Mouse (Mus musculus): ENCODE measurements at regions not wholly inside any gene's neighbourhood (a gene's known extent, or its start where the extent isn't known, plus 50 kb on each side); places are given as distances from the start of the nearest gene placed in this dataset.

DNA sequence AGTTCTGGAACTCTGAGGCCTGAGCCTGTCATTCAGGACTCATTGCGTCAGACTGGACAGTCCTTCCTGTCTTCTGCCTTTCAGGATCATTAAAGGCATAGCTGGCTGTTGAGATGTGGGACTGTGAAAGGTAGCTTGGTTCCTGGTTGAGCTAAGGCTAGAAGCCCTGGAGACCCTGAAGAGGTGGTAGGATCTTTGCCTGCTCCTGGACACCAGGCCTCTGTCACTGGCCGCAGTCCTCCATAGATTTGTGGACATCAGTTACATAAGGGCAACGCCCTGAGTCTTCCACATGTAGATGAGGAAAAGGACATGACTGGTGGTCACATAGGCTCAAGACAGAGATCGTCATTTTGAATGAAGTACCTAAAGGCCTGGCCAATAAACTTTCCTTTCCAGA, 127.9 kb downstream of the Opa1 start:
- DNase-seq (ENCODE audit: low spot score): no peak

DNA sequence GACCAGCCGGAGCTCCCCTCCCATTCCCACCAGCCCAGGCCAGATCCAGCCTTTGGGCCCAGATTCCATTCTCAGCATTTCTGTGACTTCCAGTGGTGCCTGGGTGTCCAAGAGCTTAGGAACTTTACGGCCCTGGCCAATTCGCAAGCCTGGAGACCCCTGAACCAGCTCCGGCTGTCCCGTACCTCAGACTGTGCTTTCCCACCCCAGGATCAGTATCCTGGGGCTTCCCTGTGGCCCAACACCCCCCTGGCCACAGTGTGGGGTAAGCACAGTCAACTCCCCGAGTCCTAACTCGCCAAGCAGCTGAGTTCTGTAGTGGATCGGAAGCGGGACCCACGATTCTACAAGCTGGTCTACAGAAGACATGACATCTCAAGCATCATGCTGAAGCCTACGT, 128.5 kb downstream of the Opa1 start:
- DNase-seq (ENCODE audit: low spot score): no peak

DNA sequence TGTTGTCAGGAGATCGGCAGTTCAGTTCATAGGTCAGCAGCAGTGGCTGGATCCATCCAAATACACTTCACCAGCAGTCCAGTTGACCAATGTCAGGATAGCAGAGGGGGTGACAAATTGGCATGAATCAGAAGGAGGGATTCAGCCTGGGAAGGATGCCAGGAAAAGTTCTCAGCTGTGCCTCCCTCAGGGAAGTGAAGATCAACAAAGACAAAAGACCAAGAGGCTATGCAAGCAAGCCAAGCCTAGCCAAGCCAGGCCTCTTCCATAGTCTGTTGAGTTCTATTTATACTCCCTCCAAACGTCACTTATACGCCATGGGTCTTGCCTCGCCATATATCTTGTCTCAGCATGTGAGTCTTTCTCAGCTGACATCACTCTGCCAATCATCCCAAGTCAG, 129.9 kb downstream of the Opa1 start:
- DNase-seq (ENCODE audit: low spot score): no peak

DNA sequence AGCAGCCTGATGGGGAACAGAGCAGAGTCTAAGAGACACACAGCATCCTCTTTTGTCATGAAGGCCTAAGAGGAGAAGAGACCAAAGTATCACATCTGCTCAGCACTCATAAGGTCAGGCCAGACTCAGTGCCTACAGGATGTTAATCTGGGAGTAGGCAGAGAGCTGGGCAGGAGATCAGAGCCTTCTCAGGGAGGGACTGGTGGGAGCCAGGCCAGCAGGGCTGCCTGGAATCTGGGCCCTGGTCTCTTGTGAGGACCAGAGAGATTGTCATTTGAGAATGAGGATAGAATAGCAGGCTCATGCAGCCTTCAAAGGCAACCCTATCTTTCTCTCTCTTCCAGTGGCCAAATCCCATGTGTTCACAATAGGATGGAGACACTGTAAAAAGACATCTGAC, 132.3 kb downstream of the Opa1 start:
- no peak for DNase-seq (ENCODE audit: low spot score)

DNA sequence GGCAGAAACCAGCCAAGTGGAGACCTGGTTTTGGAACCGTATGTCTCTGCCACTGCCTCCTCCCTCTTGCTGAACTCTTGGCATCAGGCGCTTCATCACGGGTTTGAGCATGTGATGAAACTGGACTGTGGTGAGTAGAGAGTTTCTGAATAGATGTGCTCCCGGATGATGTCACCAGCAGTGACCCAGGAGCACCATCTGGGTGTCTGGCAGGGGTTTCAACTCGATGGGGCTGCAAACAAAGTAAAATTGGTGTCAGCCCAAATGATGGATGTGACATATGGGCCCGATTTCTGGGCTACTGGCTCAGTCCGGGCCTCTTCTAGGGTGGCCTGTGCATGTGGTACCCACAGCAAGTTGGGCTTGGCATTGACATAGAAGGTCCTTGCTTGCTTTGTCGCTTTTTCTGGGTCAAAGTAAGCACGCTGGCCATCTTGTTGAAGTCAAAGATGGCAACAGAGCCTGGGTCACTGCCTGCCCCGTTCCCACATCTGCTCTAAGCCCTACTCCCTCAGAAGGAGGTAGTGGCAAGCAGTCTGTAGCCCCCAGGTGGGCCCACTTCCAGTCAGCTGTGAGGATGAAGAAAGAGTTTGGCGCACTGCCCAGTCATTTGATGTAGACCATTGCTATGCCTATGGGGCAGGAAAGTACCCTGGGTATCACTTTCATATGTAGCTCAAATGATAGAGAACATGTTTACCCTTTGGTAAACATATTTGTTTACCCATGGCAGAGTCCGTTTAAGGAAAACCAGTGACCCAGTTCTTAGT, 133.0 kb downstream of the Opa1 start:
- no peak for DNase-seq (ENCODE audit: low spot score)

DNA sequence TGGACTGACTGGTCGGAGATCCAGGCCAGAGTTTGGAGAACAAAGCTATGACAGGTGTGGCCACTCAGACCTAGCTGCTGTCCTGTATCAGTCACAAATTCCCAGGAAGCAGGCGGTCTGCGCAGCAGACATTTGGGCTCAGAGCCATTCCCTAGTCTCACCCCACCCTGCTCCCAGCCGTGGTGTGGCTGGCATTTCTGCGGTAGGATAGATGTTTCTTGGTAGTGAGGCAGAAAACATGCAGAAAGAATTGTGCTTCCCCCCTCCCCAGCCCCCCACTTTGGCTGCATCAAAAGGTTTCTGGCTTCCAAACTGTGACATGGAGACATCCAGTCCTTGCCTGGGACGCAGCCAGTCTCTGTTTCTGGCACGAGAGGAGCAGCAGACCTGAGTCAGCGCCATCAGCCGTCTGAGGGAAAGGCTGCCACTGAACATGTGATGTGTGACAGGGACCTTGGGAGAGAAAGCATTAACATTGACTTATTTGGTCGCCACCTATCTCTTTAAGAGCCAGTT, 135.5 kb downstream of the Opa1 start:
- DNase-seq (ENCODE audit: low spot score): no peak

DNA sequence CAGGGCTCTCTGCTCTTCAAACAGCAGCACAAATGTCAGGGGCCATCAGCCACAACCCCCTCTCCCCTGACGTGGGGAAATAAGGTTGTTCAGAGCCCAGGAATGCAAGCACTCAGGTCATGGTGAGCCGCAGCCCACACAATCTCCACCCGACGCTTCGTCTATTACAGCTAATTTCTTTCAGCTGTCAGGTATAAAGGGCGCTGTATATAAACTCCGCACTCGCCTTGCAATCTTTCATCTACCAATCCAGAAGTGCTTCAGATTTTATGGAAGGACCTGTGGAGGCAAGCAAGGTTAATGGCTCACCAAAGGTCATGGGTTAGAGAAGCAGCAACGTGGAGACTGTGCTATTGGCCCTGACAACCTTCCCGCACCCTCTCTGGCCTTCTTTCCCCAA, 139.8 kb downstream of the Opa1 start:
- no peak for DNase-seq (ENCODE audit: low spot score)

DNA sequence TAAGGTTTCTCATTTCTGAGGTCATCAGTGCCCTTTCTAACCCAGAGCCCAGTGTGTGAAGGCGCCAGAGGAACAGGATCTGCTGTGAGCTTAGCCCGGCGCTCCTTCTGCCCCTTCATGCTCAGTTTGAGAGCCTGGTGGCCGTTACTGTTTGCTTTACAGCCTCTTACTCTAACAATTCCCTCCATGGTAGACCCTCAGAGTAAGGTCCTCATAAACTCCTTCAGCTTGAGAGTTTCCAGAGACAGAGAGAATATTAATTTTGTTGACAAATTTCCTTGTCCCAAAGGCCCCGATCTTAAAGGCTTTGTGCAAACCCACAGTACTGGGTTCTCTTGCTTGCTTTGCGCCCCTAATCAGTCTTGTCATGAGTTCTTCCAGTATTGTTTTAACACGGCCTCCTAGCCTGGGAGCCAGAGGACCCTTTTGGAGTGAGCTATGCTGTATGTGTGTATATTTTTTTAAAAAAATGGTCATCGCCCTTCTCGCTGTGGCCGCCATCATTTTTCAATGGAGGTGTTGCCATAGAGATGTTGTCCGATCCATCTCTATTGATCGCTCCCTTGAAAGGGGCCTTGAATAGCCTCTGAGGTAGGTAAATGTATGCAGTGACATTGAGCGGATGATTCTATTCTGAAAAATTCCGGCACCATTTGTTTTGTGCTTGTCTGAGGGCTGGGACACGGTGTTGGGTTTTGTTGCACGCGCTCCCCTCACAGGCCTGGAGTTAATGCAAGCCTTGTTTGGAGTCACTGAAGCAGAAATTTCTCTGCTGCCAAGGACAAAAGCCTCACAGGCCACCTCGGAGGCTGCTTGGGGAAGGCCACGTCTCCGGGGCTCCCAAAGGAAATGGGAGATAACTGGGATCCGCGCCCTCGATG, 140.7 kb downstream of the Opa1 start:
- no peak for DNase-seq (ENCODE audit: low spot score)

DNA sequence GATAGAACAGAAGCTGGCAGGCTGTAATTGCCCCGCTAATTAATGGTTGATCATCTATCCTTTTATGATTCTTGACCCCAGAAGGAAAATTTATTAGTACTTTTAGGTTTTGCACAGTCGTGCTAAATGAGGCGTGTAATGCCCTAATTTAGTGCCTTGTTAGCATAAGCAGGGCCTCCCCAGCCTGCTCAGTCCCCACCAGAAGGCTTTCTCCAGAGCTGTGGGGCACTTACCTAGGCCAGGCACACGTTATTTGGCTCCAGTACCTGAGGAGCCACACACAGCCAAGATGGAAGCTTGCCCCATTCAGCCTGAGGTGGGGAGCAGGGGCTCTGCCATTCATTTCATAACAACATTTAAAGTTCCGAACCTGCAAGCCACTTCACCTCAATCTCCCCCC, 146.0 kb downstream of the Opa1 start:
- DNase-seq (ENCODE audit: low spot score): no peak

DNA sequence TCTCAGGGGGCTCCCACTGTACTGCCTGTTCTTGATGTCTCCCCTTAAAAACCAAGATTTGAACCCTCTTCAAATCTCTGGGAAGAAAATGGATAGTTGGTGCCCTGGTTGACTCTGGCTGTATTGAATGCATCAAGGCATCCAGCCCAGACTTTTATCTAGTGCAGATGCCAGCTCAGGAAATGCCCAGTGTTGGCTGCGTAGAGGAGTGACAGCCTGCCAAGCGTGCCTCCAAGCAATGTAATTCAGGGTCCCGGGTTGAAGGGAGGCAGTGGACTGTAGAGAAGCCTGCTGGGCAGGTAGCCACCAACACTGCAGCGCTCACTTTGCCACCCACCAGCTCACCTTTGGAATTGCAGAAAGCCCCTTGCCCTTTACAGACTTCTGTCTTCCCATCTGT, 146.4 kb downstream of the Opa1 start:
- no peak for DNase-seq (ENCODE audit: low spot score)

DNA sequence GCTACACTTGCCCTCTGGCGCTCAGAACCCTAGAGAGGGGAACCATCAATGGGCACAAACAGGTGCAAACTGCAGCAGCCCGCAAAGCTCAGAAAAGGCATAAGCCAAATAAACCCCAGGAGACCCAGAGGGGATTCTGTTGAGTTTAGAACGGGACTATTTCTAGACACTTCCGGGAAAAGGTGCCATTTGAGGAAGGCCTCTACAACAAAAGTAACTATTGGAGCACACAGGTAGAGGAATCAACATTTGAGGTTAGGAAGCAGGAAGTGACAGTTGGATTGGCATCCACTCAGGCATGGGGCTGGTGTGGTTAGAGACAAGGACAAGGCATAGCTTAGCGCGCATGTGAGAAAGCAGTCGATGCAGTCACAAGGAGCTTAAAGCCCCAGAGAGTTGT, 148.3 kb downstream of the Opa1 start:
- DNase-seq (ENCODE audit: low spot score): peak; percentile 49

DNA sequence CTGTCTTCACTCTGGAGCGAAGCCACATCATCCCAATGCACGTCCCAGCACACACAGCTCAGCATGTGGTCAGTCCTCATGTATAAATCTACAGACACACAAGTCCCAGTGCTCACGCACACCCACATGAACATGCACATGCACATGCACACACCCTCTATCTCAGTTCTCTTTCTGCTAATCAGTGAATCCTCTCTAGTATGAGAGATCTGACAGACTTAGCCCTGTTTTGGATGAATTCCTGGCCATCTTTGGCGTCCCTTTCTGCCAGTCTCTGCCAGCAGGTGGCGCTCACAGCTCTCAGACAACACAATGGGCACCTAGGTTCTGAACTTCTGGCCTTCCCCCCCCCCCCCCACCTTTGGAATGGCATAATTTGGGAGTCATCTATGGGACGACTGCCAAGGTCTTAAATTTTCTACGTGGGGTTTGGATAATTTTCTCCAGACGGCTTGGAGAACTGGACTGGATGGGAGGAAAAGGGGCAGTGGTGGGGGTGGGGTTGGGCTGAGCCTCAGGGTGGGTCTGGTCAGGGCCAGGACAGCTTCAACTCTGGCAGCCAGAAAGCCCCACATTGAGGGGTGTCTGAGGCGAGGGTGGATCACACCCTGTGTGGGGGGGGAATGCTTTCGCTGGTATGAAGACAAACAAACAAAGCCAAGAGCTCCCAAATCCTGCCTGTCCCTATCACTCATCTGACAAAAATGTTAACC, 149.8 kb downstream of the Opa1 start:
- DNase-seq (ENCODE audit: low spot score): peak; percentile 68

DNA sequence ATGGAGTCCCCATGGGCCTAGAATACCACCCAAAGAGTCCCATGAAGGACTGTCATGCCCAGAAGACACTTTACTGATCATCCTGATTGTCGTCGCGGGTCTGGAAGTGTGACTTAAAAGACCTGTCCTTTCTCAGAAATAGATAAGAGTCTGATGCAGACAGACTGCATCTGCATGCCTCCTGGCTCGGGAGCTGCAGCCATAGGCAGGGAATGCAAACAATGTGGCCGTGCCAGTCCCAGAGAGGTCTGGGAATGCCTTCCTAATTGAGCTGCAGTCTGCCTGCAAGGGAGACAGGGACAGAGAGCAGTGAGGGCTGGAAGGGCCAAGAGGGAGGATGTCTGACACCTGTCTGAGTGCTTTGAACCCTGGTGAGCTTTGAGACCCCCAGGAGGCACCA, 150.9 kb downstream of the Opa1 start:
- no peak for DNase-seq (ENCODE audit: low spot score)

DNA sequence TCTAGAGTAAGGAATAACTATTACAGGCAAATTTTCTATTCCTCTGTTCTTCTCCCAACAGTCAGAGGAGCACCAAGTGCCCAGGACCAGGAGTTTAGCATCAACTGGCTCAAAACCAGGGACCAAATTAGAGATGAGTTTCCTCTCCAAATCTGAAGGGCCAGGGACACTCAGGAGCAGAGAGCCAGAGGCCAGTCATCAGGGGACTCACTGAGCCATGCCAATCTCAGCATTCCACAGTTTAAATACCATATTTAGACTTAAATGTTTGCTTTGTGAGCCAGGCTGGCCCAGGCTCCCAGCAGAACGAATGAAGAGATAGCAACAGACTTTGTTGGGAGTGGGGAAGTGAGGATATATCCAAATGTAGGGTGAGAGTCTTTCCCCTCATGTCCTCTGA, 153.8 kb downstream of the Opa1 start:
- no peak for DNase-seq (ENCODE audit: low spot score)

DNA sequence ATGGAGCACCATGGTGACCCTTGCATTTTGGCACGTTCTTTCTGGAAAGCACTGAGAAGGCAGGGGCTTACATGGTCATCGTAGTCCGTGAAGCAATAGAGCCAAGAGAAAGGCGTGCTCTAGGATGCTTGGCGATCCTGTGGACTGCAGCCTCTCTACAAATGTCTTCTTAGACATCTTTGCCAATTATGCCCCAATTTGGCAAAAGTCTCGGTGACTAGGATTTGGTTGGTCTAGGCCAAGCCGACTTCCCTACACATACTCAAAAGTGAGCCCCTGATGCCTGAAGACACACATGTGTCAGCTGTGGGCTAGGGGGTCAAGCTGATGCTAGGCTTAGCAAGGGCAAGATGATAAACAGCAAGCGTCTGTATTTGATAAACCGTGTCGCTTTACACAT, 154.7 kb downstream of the Opa1 start:
- DNase-seq (ENCODE audit: low spot score): no peak

DNA sequence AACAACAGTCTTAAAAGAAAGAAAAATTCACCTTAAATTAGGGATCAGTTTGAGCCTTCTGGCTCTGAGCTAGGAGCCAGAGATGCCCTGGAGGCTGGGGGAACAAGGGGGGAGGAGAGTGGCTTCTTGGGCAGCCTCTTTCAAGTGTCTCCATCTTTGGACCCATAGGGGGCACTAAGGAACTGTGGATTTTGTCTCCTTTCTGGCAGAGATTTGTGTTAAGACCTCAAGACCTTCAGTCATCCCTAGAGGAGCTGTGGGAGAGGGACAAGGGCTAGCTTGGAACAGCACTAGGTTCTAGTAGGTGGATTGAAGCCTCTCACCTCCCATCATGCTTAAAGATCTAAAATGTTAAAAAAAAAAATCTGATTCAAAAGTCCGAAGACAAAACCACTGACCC, 155.2 kb downstream of the Opa1 start:
- peak; percentile 68 for DNase-seq (ENCODE audit: low spot score)

DNA sequence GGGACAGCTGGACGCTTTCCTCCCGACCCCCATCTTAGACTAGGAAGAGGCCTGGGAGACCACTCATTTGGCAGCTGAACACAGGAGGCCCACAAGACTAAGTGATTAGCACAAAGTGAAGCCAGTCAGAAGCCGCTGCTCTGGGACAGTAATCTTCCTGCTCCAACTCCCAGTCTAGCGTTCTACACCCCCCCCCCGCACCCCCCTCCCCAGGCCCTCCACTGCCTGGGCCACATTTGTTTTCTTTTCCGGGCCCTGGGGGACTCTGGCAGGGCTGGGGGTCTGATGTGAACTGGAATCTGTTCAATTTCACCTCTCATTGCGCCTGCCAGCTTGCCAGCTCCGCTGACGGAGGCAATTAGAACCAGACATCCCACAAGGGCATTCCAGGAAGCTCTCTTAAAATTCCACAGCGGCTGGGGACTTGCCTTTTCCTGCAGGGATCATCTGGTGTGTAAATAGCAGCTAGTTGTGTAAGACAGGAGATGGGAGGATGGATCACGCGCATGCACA, 155.7 kb downstream of the Opa1 start:
- DNase-seq (ENCODE audit: low spot score): no peak

DNA sequence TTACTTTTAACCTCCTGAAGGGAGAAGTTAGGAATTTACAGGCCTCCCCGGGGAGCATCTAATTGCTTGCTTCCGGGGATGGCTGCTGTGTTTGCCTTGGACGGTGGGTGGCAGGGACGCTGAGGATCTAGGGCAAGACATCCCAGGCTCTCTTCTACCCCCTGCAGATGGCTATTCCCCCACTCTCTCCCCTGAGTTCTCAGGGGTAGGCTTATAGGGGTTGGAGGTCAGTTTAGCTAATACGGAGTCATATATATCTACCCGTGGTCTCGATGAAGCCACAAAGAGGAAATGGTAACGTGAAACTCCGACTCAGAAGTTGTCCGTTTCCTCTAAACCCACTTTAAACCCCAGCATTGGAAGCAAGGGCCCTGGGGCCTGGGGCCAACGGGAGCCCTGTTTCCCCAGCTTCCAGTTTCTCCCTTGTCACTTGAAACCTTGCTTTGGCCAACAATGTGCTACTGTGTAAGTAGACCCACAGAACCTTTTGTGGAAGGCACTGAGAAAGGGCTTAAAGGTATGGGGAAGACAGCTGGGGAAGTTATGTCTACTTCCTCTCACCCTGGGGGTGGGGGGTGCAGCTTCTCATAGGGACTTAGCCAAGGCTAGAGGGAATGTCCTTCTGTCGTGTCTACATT, 156.4 kb downstream of the Opa1 start:
- DNase-seq (ENCODE audit: low spot score): peak; percentile 9

DNA sequence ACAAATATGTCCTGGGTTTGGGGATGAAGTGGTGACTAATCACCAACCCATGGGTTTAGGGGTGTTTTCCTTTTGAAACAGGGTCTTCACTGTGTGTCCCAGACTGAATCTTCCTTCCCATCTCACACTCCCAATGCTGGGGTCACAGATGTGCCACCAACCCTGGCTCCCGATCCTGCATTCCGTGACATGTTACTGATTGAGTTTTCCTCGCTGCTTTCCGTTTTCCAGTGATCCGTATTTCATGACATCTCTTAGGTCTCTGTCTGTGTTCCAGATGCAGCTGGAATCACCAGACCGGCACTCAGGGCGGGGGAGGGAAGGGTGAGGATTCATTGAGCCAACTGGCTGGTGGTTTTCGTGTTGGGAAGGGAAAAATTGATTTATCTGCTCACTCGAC, 157.1 kb downstream of the Opa1 start:
- no peak for DNase-seq (ENCODE audit: low spot score)

DNA sequence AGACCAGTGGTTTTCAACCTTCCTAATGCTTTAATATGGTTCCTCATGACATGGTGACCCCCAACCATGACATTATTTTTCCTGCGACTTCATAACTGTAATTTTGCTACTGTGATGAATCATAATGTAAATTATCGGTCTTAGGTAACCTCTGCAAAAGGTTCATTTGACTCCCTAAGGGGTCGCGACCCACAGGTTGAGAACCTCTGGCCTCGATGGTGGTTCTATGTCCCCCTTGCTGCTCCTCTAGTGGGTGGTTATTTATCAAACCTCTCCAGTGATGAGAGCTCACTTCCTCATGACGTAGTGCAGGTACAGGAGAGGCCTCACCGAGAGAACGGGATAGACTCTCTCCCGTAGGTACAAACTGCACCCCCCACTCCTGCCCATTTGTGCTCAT, 158.9 kb downstream of the Opa1 start:
- no peak for DNase-seq (ENCODE audit: low spot score)

DNA sequence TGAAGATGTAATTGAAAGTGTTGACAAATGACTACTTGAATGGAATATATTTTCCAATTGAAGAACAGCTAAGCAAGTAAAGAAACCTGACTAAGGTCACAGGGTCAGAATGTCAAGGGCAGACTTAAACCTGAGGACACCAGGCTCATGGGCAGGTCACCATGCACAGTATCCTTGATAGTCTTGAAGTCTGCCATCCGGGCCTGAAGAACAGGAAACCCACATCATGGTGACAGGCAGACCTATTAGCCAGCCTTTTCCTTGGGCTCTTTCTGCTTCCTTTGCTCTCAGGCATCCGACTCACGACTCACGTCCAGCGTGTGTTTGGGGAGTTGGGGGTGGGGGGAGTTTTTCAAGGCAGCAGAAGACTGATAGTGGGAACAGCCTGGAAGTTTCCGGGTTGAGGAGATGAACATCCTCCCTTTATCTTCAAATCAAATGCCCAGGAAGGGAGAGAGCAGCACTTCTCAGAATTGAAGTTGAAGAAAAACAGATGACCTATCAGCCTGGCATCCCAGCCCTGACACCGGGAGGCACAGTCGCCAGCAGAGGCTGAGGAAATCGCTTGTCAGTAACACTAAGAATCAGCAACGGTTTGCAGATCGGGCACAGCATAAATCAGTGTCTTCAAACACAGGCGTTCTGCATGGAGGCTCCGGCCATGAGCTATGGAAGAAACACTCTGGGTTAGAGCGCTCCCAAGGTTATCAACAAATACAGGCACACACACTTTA, 163.5 kb downstream of the Opa1 start:
- no peak for DNase-seq (ENCODE audit: low spot score)

All from thymus, postnatal 0 days (tissue).